ENCODE assay signal across 10 mouse cellular contexts in genomic region chr13:110097424-110098050, GRCm38 (mm10).
DNase-seq lines count a peak whose midpoint lies in the region; ATAC-seq and TF ChIP-seq lines count a peak whose summit lies in the region.
"Had no signal": no experiment of that assay in that cellular context is flagged by ENCODE, and none has a peak within 500 bp of the region (broad histone marks: within the 10 kb centered on the region; RNA-seq: fewer than 3 reads in every experiment).

No protein-coding gene starts in this region.

- H3K9ac ChIP-seq in neural tube, embryonic 13.5 days: no peak overlapping the region
- H3K9ac ChIP-seq in liver, postnatal 0 days (replicated peaks): no peak overlapping the region

- H3K9me3 ChIP-seq in neural tube, embryonic 13.5 days: no peaks in the 10 kb centered on the region
- H3K9me3 ChIP-seq in liver, postnatal 0 days (ENCODE audit: low read length): no peaks in the 10 kb centered on the region

- H3K36me3 ChIP-seq in neural tube, embryonic 13.5 days: no peaks in the 10 kb centered on the region
- H3K36me3 ChIP-seq in liver, postnatal 0 days (replicated peaks; ENCODE audit: insufficient read depth, low read length): no peaks in the 10 kb centered on the region

- peak; percentile 68 for ATAC-seq in neural tube, embryonic 13.5 days (ENCODE audit: low read depth)
- ATAC-seq in liver, postnatal 0 days: no peak

- no peaks in the 10 kb centered on the region for H3K27me3 ChIP-seq in neural tube, embryonic 13.5 days
- H3K27me3 ChIP-seq in liver, postnatal 0 days (ENCODE audit: insufficient read depth, low read length): no peaks in the 10 kb centered on the region

- TF ChIP-seq EP300 in liver, postnatal 0 days (IDR thresholded peaks at IDR 0.05; ENCODE audit: low read depth): no peak

- intact Hi-C loops in heart, postnatal 10 days (cut with DNase I): no loop called here

- peak overlapping the region; percentile 74 for H3K27ac ChIP-seq in neural tube, embryonic 13.5 days (replicated peaks)
- no peak overlapping the region for H3K27ac ChIP-seq in liver, postnatal 0 days (ENCODE audit: low read depth)

- no peak overlapping the region for H3K4me3 ChIP-seq in neural tube, embryonic 13.5 days
- H3K4me3 ChIP-seq in liver, postnatal 0 days (ENCODE audit: low read depth, low read length): no peak overlapping the region

- H3K4me2 ChIP-seq in neural tube, embryonic 13.5 days: no peak overlapping the region
- no peak overlapping the region for H3K4me2 ChIP-seq in liver, postnatal 0 days (ENCODE audit: low read depth, low read length)

- TF ChIP-seq CTCF in liver, postnatal 0 days (IDR thresholded peaks at IDR 0.05; ENCODE audit: low read depth): no peak

- 54% methylated on average over 6 of the region's 6 CpGs for WGBS in neural tube, embryonic 13.5 days
- 71% methylated on average over 6 of the region's 6 CpGs for WGBS in liver, postnatal 0 days (ENCODE audit: insufficient replicate concordance)

- H3K4me1 ChIP-seq in neural tube, embryonic 13.5 days (replicated peaks): peaks cover 48% of the 10 kb centered on the region
- H3K4me1 ChIP-seq in liver, postnatal 0 days (ENCODE audit: insufficient read depth): no peaks in the 10 kb centered on the region

- DNase-seq in heart, postnatal 10 days: peak; percentile 4 to 9
- DNase-seq in heart, adult 18-20 months: no peak
- no peak for DNase-seq in neural tube, embryonic 10.5 days (ENCODE audit: extremely low spot score, low spot score)
- DNase-seq in cerebellum, postnatal 36 days: peak; percentile 37 to 43
- DNase-seq in right cerebral cortex, postnatal 14 days: peak; percentile 49
- no peak for DNase-seq in liver, postnatal 0 days
- no peak for DNase-seq in natural killer cell, adult 2 months (ENCODE audit: low spot score in 2 of 2)
- DNase-seq: gastrocnemius, postnatal 25 days; lung, postnatal 36 days had no signal

Comparison
In these comparisons a context has a peak if more than half of its experiments do, and no peak if none do; other contexts are left out.
1. DNase-seq: peak in heart, postnatal 10 days (2 of 2), cerebellum, postnatal 36 days (2 of 2) and right cerebral cortex, postnatal 14 days (single experiment); none in heart, adult 18-20 months (0 of 2), neural tube, embryonic 10.5 days (single experiment), liver, postnatal 0 days (single experiment) and natural killer cell, adult 2 months (0 of 2).